Mouse (Mus musculus): ENCODE results near the gene Pacsin1.

Gene Pacsin1

DNA sequence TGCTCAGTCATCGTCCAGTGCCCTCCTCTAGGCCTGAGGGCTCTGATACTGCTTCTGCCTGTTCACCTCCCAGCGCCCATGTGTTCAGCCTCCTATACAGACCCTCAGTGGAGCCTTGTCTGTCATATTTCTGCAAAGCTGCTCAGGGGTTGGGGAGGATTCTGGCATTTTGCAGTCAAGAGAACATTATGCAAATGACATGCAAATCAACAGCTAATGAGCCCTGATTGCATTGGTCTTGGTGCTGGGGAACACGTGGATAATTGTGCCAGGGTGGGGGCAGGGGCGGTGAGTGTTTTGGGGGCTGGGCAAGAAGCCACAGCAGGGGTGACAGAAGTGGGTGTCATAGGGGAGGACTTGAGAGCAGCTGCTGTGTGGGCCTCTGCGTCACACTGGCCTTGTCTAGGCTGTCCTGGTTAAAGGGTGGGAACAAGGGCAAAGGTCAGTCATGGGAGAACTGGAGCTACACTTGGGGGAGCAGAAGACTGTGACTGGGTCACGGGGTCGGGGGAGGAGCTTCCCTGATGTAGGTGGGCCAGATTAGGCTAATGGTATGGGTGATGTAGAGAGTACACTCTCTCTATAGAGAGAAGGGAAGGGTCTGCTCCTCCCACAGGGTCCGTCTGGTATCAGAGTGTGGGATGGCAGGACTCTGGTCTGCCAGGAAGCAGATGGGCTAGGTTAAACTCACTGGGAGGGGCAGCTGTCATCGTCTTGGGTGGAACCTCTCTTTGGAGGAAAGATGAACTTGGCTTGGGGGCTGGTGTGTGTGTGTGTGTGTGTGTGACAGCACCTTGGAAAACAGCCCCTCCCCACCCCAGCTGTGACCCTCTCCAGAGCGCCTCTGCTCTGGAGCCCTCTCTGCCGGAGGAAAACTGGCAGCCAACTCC, 23.9 kb downstream of the Pacsin1 start:
- DNase-seq (ENCODE audit: low read depth, low spot score): no peak

DNA sequence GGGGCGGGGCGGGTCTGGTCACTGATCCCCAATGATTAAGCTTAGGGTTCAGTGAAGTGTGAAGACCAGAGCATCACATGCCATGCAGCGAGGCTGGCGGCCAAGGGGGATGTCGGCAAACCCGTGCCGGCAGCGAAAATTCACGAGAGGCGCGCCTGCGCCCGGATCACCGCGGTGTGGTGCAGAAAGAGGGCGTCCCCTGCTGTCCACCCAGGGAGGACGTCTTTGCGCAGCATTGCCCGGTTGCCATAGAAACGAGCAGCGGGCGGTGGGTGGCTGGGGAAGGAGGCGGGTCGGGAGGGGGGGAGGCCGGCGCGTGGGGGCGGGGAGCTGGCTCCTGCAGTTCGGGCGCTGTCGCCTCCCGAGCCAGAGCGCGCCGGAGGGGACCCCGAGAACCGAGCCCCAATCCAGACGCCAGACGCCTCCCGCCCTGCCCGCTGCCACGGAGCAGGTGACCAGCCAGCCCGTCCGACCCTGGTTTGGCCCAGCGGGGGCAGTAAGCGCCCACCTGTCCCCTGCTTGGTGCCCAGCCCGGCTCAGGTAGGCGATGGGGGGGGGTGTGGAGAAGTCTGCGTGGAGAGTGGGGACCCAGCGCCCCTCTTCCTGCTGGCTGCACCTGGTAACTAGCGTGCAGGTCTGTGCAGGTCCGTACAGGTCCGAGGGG, 29.7 kb downstream of the Pacsin1 start:
- peak; percentile 66 for DNase-seq (ENCODE audit: low read depth, low spot score)

DNA sequence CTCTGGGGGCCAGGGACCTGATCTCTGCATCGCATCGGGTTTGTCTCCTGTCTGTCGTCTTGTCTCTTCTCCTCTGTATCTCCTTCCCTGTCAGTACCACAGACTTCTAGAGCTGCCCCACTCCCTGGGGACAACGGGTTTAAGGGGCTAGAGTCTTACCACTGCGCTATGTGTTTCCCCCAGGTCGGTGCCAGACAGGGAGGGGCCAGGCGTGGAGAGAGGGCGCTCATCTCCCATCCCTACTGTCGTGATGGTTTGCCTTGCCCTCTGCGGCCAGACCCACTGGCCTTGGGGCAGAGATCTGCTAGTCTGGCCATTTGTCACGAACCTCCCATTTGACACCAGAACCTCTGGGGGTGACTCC, 30.2 kb downstream of the Pacsin1 start:
- no peak for DNase-seq (ENCODE audit: low read depth, low spot score)

DNA sequence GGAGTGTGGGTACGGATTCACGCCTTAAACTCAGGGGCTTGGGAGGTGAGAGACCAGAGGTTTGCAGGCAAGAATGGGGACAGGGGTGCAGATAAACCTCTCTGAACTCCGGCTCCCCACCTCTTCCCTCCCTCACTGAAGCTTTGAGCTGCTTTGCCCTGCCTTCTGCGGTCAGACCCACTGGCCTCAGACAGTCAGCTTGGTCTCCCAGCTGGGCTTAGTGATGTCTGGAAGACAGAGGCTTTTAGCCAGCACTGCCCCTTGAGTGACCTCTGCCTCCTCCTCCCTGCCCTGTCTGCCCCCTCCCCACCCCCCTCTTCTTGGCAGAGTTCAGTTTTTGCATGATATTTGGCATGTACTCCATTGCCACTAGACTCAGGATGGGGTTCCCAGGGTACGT, 31.1 kb downstream of the Pacsin1 start:
- no peak for DNase-seq (ENCODE audit: low read depth, low spot score)

DNA sequence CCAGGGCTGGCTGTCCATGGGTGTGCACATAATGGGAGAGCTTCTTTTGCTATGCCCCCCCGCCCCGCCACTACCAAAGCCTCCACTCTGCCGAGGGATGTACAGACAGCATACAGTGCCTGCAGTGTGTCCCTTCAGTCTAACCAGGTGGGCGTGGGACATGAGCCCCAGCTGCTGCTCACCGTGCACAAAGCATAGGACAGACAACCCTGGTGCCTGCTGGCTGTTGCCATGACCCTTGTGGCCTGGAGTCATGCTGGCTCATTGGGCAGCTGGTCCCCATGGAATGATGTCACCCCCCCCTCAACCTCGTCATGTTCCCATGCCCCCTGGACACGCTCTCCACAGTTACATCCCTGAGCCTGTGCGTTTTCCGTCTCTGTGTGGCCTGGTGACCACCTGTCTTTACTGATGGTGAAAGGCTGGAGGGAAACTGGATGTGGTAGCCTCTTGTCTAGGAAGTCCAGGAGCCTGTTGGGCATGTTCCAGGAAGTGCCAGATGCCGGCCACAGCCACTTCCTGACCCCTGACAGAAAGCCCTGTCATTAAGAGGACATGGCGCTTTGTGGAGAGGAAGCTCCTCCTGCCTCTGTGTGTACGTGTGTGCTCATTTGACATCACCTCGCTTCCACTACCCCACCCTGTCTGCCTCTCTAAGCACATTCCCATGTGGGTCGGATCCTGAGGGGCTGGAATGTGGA, 35.8 kb downstream of the Pacsin1 start:
- DNase-seq (ENCODE audit: low read depth, low spot score): no peak

DNA sequence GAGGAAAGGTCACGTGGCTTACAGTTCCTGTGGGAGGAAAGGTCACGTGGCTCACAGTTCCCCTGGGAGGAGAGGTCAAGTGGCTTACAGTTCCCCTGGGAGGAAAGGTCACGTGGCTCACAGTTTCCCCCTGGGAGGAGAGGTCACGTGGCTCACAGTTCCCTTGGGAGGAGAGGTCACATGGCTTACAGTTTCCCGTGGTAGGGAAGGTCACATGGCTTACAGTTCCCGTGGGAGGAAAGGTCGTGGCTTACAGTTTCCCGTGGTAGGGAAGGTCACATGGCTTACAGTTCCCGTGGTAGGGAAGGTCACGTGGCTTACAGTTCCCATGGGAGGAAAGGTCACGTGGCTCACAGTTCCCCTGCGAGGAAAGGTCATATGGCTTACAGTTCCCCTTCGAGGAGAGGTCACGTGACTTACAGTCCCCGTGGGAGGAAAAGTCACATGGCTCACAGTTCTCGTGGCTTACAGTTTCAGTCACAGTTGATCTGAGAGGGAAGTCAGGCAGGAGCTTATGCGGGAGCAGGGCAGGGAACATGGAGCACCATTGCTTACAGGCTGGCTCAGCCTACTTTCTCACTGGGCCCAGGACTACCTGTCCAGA, 44.4 kb downstream of the Pacsin1 start:
- no peak for DNase-seq (ENCODE audit: low read depth, low spot score)

DNA sequence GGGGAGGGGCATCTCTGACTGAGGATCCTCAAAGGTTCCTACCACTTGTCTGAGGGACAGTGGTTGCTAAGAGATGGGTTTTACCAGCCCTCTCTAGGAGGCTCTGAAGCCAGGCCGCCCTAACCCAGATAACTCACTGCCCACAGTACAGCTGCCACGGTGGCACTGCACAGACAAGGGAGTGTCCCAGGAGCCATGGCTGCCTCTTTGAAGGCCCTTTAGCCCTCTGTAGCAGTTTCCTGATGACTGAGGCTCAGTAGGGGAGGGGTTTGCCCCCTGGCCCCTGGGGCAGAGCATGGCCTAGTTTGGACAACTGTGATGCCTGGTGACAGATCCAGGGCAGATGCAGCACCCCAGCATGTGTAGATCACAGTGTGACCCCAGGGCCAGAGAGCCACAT, 45.5 kb downstream of the Pacsin1 start:
- no peak for DNase-seq (ENCODE audit: low read depth, low spot score)

DNA sequence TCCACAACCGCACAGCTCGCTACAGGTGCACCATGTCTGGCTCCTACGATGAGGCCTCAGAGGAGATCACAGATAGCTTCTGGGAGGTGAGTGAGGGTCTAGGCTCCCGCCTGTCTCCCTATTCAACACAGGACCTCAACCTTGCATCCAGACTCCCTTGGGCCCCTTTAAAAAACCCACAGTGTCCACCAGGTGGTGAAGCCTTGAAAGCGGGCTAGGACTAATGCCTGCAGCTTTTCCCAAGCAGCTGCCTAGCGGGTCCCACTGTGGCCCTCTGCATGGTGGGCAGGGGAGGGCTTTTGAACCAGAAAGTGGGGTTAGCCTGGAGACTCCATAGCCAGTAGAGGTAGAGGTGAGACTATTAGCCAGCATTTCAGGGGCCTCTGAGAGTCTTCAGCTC, 46.5 kb downstream of the Pacsin1 start:
- DNase-seq (ENCODE audit: low read depth, low spot score): no peak

DNA sequence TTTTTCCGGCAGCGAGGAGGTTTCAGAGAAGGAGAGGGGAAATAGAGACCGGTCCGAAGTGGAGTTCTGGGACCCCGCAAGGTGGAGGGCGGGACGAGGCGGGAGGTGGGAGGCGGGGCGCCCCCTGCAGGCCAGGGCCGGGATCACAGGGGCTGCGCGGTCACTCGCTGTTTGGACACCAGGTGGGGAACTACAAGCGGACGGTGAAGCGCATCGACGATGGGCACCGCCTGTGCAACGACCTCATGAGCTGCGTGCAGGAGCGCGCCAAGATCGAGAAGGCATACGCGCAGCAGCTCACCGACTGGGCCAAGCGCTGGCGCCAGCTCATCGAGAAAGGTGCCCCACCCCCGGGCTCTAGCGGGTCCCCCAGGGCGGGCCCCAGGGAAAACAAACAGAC, 47.2 kb downstream of the Pacsin1 start:
- peak; percentile 45 for DNase-seq (ENCODE audit: low read depth, low spot score)

DNA sequence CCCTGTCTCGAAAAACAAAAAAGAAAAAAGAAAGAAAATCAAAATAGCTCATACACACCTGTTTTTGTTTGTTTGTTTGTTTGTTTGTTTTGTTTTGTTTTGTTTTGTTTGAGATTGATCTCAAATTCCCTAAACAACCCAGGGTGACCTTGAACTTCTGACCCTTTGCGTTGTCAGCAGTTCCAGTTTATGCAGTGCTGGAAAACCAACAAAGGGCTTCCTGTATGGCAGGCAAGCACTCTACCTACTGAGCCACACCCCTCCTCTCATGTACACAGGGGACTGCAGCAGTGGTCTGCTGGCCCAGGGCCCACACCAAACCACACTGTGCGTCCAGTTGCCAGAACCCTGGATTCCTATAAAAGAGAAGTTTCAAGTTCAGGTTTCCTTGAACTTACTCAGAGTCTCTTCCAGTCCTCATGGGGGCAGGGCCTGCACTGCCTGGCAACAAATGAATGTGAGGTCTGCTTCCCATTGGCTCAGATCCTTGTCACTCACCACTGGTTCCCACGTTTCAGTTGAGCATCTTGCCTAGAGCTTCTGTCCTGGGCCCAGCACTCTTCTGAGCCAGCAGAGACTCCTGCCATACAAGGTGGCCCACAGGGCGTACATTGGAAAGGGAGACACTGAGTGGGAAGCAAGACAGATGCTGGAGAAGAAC, 48.8 kb downstream of the Pacsin1 start:
- DNase-seq (ENCODE audit: low read depth, low spot score): no peak

DNA sequence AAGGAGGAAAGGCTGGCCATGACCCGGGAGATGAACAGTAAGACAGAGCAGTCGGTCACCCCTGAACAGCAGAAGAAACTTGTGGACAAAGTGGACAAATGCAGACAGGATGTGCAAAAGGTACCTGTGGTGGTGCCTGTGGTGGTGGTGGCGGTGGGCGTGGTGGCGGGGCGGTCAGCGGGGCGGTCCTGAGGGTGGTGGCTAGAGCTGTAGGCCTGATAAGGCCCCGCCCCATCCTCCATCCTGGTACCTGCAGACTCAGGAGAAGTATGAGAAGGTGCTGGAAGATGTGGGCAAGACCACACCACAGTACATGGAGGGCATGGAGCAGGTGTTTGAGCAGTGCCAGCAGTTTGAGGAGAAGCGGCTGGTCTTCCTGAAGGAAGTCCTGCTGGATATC, 50.4 kb downstream of the Pacsin1 start:
- DNase-seq (ENCODE audit: low read depth, low spot score): no peak

DNA sequence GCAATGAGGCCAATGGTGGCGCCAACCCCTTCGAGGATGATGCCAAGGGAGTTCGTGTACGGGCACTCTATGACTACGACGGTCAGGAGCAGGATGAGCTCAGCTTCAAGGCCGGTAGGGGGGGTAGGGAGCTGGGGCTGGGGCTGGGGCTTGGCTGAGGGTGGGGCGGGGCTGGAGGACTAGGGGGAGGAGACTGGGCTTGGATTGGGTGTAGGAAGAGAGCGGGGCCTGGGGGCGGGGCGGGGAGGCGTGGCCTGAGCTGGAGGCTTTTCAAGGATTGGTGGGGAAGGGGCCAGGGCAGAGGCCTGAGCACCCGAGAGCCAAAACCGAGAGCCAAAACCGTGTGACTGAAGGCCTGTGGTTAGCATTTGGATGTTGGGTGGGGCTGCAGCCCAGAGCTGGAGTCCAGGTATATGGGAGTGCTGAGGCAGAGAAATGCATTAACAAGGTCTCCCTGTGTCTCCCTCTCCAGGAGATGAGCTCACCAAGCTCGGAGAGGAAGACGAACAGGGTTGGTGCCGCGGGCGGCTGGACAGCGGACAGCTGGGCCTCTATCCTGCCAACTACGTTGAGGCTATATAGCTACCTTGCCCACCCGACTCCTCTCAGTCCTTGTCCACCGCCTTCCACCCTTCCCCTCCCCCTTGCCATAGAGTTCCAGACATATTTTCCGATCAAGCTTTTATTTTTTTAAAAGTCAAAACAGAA, 52.8 kb downstream of the Pacsin1 start:
- DNase-seq (ENCODE audit: low read depth, low spot score): peak; percentile 86

DNA sequence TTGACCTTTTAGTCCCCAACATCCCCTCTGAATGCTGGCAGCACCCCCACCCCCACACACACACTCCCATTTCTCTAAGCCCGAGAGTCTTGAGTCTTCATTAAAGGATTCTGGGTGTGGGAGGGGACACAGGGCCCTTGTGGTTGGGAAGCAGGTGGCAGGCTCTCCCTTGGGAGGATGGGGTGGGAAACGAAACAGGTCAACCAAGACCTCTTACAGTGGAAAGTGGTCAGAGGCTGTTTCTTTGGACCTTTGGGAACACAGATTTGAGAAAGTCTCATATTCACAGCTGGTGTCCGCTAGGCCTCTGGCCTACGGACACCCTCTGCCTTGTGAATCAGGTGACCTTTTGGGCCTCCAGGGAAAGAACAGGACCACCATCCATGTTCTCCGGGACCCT, 54.3 kb downstream of the Pacsin1 start:
- DNase-seq (ENCODE audit: low read depth, low spot score): no peak

DNA sequence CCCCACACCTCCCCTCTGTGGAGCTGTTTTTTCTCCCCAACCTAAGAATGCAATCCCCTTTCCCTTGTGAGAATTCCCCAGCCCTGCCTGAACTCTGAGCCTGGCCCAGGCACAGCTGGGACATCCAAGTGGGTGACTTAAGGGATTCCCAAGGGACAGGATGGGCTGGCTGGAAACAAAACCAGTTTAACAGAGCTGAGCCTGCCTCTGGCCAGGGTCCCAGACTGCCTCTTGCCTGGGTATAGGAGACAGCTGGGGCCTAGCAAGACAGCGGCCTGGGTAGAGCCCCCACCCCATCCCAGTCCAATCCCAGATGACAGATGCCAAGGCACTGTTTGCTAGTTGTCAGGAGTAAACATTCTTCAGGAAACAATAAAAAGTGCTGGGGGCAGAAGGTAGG, 57.5 kb downstream of the Pacsin1 start:
- DNase-seq (ENCODE audit: low read depth, low spot score): no peak

DNA sequence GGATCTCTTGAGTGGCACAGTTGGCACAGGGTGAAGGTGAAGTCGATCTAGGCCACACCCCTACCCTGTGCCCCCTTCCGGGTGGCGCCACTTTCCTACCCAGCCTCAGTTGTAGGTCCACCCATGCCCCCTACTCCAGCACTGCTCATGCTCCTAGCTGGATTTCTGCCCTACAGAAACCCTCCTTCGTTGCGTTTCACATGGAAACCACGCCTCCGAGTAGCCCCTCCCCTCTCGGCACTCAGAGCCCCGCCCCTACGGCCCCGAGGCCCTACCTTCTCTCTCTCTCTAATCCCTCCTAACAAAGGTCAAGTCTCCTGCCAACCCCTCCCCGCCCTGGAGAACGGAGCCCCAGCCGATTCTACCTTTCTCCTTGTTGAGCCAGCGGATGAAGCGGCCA, 61.5 kb downstream of the Pacsin1 start:
- DNase-seq (ENCODE audit: low read depth, low spot score): no peak

DNA sequence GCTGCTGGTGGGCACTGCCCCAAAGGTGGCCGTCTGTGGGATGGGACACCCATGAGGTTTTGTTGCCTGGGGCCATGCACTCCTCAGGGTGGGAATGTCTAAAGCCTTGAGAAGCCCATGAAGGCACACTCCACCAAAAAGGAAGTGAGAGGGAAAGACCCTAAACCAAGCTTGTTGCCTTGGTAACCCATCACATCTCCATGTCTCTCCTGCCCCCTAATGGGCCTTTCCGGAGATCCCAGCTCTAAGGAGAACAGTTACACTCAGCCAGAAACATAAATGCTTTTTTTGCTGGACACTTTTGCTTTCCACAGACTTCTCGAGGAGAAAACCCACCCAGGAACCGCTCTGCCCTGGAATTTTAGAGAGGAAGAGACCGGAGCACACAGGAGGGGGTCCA, 62.9 kb downstream of the Pacsin1 start:
- DNase-seq (ENCODE audit: low read depth, low spot score): no peak

DNA sequence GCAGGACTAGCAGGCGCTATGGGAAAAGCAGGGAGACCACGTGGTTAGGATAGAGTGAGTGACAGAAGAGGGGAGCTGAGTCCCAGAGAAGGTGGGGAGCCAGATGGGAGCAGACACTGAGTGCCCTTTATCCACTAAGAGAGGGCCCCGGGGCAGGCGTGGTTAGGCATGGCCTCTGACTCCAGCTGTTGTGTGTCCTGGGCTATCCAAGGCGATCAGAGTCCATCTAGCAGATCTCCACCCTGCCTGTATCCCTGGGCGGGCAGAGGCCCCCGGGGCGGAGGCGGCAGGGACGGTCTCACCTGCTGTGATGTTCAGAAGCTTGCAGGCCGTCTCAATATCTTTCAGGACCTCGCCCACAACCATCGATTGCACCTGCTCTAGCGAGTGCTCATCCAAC, 64.4 kb downstream of the Pacsin1 start:
- DNase-seq (ENCODE audit: low read depth, low spot score): no peak

DNA sequence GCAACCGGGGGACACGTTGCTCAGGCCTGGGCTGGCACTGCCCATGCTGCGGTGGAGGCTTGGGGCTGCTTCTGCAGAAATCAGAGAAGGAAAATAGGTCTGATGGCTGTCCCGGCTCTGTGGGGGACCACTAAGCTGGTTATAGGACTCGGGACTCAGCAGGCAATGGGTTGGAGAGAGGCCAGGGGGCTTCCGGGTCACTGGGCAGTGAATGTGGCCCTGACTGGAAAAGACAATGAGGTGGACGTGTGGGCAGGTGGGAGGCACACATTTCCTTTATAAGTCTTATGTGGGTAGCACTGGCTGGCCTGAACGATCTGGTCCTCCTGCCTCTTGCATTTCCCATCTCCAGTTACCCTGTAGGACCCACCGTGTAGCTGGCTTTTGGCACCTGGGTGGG, 65.0 kb downstream of the Pacsin1 start:
- DNase-seq (ENCODE audit: low read depth, low spot score): no peak

DNA sequence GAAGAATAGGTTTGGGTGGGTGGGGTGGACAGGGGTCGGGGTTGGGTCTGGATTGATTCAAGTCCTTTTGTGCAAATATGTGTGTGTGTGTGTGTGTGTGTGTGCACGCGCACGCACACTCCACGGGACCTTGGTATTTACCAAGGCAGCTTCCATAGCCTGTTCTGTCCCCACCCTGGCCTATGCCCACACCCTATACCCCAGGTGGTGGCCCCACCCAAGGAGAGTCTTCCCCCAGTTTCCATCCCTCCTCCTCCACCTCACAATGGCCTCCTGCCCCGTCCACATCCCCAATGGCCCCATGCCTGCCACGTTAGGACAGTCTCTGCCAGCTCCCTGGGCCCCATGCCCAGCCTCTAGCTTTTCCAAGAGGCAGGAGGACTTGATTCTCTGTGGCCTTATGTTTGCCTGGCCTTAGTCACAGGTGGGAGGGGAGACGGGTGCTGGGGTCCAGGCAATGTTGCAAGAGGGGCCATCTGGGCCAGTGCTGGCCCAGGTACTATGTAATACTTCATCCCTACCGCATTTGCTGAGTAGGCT, 65.9 kb downstream of the Pacsin1 start:
- DNase-seq (ENCODE audit: low read depth, low spot score): no peak

DNA sequence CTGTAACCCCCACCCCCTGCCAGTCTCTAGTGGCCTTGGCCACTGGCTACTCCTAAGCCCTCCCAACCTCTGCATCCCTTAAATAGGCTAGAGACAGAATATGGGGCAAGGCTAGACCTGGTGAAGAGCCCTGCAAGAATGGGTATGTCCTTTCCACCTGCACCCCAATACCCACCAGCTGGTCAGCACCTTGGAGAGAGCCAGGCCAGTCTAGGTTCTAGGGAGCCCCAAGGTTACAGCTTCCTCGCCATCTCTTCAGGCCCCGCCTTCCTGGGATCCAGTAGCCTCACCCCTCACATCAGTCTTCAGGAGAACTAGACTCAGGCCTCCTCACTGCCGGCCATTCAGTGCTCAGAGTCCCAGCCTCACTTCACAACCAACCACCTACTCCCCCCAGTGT, 69.0 kb downstream of the Pacsin1 start:
- DNase-seq (ENCODE audit: low read depth, low spot score): no peak

DNA sequence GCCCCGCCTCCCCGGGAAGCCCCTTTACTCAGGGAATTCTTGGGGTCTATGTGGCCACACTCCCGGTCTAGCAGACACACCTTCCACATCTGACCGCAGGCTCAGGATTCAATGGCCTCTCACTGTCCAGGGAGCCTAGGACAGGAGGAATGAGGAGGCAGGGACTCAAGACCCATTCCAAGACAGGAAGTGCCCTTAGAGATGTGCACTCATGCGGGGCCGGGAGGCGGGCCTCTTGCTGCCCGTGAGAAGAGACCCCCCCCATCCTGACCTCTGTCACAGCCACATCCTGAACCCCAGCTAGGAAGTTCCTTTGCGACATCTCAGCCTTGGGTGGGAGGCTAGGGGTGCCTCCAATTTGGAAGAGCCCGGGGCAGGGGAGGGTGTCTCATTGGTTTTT, 69.7 kb downstream of the Pacsin1 start:
- DNase-seq (ENCODE audit: low read depth, low spot score): no peak

Measured in embryo, embryonic 11.5 days (tissue).